Mouse (Mus musculus): ENCODE data around the gene S1pr5.
"Not testable (repeated sequence)": the region's sequence is repeated elsewhere in the genome, so short reads cannot be mapped to it uniquely, and the experiment has no call there.

The S1pr5 gene

DNA sequence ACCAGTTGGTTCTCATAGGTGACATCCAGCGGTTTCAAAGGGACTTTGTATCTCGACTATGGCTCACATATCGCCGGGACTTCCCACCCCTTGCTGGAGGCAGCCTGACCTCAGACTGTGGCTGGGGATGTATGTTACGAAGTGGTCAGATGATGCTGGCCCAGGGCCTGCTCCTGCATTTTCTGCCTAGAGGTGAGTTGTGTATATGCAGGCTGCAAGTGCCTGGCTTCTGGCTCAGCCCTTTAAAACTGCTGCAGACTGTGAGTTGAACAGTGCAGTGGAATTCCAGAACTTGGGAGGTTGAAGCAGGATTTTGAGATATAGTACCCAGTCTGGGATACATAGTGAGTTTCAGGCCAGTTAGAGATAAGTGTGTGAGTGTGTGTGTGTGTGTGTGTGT lies 18.6 kb upstream of the S1pr5 start:
- DNase-seq (ENCODE audit: low spot score in 2 of 2), result no peak

DNA sequence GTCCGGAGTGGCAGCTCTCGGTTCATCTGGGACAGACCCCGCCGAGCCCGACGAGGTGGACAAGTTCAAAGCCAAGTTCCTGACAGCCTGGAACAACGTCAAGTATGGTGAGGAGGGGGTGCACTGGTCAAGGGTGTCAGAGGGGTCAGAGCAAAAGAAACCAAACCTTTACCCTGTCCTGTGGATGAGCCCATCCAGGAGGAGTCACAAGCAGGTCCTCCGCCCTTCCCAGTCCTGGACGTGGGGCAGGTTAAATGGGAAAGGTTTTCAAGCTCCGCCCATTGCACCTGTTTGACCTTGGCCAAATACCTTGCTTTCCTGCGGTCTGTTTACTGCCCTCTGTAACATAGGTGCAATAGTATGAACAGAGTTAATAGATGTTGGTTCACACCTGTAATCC lies 17.4 kb upstream of the S1pr5 start:
- DNase-seq (ENCODE audit: low spot score in 2 of 2), result no peak

DNA sequence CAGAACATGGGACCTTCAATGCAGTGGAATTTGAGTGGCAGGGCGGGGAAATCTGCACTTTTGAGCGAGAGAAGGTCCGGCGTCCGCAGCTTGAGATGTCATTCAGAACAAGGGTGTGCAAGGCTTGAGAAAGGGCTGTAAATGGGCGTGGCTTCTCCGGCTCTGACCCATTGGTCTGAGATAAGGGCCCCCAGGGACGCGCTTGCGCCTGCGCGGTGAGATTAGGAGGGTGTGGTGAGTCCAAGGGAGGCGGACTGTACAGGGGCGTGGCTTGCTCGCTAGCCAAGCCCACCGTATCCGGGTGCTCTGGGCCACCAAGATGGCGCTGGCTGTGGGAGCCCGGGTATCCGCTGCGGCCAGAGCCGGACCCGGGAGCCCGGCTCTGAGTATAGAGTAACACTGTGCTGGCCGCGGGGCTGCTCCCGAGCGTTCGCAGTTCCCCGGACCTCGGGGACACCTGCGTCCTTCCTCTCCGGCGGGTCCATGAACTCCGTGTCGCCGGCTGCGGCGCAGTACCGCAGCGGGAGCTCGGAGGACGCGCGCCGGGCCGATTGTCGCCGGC lies 16.8 kb upstream of the S1pr5 start, which contains the start of gene Atg4d:
Gene Atg4d (plus strand): TSS at position 294 of the 562 bp plus-strand sequence.
- DNase-seq (ENCODE audit: low spot score in 2 of 2), result peak; percentile 94 to 95

DNA sequence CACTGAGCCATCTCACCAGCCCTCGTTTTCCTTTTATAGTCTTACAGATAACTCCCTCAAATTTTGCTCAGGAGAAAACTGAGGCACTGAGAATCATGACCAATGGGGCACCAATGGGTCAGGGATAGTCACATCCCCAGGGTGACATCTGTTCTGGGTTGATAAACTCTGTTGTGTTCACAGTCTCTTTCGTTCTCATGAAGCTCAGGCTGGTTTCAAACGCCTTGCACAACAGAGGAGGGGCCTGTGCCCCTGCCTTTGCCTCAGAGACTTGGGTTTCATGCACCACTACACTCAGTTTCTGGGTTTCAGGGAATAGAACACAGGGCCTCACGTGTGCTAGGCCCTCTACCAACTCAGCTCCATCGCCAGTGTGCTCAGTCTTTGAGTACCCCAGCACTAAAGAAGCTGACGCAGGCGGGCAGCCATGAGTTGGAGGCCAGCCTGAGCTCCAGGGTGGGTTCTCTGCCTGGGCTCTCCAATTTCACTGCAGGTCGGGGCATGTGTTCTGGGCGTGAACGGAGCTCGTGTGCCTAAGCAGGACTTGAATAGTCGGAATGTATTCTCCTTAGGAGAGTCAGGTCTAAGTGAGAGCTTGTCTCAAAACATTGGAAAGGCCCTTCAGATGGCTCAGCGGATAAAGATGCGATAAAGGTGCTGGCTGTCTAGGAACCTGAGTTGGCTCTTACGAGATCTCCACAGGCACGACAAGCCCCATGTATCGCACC lies 16.2 kb upstream of the S1pr5 start:
- no peak for DNase-seq (ENCODE audit: low spot score in 2 of 2)

DNA sequence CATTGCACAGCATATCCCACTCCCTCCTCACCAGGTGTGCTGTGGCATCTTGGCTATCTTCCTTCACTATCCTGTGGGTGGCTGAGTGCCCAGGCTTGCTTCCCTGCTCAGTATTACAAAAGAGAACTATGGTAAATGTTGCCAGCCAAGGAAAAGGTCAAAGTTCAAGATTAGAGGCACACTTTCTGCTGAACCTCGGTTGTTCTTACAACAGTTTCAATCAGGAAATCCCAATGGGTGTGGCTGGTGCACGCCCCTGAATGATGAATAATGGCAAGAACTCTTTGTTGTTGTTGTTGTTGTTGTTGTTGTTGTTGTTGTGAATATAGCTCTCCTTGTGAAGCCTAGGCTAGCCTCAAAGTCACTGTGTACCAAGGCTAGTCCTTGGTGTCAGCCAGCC lies 13.6 kb upstream of the S1pr5 start:
- DNase-seq (ENCODE audit: low spot score in 2 of 2), result no peak

DNA sequence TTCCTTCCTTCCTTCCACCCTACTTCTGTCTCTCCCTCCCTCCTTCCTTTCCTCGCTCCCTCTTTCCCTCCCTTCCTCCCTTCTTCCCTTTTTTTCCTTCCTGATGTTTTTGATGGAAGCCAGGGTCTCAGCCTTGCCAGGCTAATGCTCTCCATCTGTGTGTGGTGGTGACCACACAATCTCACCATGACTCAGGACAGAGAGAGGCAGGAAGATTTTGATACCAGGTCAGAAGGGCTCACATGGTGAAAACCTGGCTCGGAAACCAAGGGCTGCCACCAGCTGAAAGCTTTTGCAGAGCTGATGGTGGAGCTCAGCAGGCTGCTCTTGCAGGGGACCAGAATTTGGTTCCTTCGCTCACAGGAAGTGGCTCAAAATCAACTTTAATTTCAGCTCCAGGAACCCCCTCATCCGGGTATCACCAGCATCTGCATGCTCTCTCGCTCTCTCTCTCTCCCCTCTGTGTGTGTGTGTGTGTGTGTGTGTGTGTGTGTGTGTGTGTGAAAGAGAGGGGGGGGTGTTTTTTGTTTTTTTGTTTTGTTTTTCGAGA lies 12.3 kb upstream of the S1pr5 start:
- no peak for DNase-seq (ENCODE audit: low spot score in 2 of 2)

DNA sequence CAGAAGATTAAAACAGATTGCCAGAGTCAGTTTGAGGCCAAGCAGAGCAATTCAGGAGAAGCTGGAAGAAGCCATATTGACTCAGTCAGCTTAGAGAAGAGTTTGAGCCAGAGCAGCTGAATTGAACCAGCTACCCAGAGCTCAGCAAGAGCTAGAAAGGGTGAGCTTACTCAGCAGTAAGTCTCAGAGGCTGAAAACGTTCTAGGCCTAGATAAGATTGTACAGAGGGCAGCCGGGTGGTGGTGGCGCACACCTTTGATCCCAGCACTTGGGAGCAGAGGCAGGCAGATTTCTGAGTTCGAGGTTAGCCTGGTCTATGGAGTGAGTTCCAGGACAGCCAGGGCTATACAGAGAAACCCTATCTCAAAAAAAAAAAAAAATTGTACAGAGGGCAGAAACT lies 8.1 kb upstream of the S1pr5 start:
- DNase-seq (ENCODE audit: low spot score in 2 of 2), result not testable (repeated sequence)

DNA sequence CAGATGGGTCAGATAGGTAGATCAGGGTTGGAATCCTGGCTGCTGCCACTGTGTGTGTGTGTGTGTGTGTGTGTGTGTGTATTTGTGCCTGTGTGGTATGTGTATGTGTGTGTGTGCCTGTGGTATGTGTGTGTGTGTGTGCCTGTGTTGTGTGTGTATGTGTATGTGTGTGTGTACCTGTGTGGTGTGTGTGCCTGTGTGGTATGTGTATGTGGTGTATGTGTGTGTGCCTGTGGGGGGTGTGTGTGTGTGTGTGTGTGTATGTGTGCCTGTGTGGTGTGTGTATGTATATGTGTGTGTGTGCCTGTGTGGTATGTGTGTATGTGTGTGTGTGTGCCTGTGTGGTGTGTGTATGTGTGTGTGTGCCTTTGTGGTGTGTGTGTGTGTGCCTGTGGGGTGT lies 6.4 kb upstream of the S1pr5 start:
- no peak for DNase-seq (ENCODE audit: low spot score in 2 of 2)

DNA sequence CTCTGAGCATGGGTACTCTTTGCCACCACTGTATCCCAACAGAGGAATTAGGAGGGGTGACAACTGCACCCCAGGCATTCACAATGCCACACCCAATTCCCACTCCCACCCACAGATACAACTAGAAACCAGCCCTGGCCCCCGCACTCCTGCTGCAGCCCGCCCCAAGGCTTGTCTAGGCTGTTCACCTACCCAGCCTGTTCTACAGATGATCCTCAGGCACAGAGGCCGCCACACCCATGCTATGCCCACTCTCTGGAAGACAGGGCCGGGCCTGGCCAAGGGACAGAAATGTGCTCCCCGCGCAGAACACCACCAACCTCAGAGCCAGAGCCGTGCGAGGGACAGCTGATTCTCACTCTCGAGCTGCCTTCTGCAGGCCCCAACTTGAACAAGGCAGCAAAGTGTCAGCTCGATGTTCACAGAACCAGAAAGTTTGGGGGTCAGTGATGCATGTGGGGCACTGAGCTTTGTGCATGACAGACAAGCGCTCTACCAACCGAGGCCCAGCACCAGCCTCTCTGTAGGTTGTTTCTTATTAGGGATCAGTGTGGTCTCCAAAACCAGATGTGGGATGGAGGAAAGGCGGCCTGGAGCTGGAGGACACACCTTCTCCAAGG lies 3.0 kb upstream of the S1pr5 start:
- no peak for DNase-seq (ENCODE audit: low spot score in 2 of 2)

DNA sequence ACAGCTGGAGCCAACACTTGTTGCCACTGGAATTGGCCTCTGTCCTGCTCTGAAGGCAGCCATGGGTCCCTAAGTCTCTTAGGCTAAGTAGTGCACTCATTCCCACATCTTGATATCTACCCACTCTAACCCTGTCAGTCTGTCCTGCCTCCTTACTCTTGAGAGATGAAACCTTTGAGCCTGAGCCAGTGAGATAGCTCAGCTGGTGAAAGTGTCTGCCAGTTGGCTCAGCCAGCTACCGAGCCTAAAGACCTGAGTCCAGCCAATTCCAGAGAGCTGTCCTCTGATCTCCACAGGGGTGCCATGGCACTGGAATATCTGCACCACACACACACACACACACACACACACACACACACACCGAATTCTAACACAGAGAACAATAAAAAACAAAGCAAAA lies 2.3 kb upstream of the S1pr5 start:
- DNase-seq (ENCODE audit: low spot score in 2 of 2), result no peak

DNA sequence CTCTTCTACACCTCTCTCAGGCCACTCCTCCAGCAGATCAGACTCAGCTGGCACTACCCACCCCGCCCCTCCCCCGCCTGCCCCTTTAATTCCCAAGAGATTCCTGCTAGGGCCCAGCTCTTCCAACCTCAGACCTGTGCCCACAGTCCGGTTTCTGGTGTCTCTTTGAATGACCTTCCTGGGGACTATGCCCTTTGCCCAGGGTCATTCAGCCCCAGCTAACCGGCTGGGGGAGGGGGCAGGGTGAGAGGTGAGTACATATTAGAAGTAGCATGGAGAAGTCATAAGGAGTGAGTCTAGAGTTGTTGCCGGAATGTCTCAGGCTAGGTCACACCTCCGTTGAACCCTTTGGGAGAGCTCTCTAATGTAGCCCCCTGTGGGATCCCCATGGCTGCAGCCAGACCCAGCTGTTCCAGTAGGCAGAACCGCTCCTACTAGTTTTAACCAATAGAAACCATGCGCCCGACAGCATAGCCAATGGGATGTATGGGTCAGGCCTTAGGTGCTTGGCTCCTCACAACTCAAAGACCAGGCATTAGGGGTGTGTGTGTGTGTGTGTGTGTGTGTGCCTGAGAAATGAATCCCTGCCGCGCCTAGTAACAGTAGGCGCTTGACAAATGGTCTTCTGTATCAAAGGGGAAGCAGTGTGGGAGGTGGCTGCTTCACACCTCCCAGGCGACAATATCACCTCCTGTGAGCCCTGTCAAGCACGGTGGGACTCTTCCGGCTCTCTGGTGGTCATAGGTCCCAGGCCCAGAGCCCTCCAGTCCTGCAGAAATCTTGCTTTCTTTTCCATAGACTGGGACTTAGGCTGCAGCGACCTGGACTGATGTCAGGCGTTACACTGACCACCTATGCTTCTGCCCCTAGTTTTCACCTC lies 1.6 kb upstream of the S1pr5 start:
- no peak for DNase-seq (ENCODE audit: low spot score in 2 of 2)

DNA sequence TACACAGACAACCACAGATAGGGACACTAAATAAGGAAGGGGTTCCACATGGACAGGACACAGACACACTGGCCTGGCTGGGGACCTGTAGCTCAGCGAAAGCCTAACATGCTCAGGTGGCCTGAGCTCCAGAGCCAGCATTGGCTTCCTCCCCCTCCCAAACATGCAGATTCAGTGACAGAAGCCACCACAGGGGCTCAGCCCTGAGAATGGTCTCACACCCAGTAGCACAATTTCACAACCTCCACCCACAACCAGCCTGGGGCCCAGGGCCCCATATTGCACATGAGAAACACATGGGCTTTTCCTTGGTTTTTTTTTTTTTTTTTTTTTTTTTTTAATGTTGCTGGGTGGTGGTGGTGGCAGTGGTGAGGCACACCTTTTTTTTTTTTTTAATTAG lies 1.9 kb downstream of the S1pr5 start:
- no peak for DNase-seq (ENCODE audit: low spot score in 2 of 2)

DNA sequence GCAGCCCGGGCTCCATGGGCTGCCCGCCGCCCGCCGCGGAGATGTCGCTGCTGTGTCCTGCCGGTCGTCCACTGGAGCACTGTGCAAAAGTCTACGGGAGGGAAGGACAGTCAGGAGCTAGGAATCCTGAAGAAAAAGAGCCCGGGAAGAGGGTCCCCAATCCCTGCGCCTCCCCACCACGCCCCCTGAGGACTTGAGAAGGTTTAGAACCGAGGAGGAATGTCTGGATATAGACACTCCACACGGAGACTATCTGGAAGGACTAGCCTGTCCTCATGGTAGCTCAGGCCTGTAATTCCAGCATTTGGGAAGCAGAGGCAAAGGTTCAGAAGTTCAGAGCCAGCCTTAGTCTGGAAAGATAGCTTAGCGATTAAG lies 3.1 kb downstream of the S1pr5 start:
- DNase-seq (ENCODE audit: low spot score in 2 of 2), result no peak

DNA sequence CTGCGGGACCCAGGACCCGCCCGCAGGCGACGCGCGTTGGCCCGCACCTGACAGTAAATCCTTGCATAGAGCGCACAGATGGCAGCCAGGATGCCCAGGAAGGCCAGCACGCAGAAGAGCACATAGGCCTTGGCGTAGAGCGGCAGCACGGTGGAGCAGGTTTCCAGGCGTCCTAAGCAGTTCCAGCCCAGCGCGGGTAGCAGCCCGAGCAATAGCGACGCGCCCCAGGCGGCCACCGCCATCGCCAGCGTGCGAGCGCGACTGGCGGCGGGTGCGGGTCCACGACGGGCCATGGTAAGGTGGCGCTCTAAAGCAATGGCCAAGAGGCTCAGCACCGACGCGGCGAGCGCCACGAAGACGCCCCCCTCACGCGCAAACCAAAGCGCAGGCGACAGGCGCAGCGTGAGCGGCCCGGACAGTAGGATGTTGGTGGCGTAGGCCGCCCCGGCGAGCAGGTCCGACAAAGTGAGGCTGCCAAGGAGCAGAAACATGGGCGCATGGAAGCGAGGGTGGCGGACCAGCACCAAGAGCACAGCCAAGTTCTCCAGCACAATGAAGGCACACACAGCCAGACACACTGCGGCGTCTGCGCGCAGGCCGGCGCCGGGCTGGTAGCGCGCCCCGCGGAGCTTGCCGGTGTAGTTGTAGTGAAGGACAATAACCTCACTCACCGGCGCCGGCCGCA lies 3.7 kb downstream of the S1pr5 start:
- DNase-seq (ENCODE audit: low spot score in 2 of 2), result peak in 1 of 2 experiments; percentile 52

DNA sequence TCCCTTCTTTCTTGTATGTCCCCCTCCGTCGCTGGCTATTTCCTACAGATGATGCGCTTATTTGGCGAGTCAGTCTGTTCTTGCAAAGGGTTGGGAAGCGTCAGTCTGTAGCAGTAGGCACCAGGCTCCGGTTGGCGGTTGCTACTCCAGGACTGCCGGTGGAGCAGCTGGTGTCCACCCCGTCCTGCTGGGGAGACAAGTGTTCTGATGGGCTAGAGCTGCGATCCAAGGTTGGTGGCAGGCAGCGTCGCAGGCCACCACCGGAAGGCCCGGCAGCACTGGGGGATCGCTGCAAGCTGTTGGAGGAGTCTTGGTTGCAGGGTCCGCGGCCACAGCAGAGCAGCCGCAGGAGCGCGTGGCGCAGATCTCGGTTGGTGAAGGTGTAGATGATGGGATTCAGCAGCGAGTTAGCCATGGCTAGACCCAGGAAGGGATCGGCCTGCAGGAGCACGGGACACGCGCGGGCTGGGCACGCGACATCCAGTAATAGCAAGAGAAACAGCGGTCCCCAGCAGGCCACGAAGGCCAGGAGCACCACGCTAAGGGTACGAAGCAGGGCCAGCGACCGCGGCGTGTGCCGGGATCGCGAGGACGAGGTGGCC lies 4.3 kb downstream of the S1pr5 start:
- DNase-seq (ENCODE audit: low spot score in 2 of 2), result no peak

DNA sequence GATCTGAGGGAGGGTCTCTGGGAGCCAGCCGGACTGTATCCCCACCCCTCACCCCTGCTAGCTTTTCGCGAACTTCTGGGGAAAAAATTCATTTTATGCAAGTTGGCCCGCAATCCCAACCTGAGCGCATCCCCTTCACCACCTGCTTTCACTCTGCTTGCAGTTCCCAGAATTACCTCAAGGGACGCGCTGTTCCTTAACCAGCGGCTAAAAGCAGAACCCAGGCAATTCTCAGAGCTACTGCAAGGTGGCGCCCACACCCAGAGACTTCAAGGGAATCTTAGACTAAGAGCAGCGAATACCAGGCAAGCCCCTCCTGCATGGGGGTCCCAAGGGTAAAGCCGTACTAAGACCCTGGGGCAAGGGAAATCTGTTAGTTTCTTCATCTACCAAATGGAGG lies 6.9 kb downstream of the S1pr5 start:
- DNase-seq (ENCODE audit: low spot score in 2 of 2), result peak; percentile 86 to 89

DNA sequence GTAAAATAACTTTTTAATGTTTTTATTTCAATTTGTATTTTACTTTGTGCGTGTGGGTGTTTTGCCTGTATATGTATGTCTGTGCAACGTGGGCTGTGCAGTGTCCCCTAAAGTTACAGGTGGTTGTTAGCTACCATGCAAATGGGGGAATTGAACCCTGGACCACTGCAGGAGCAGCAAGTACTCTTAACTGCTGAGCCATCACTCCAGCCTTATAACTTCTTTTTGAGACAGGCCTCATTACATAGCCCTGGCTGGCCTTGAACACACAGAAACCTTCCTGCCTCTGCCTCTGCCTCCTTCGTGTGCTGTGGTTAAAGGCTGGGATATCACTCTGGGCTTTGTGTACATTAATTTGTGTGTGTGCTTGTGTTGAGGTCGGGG lies 8.8 kb downstream of the S1pr5 start:
- DNase-seq (ENCODE audit: low spot score in 2 of 2), result no peak

DNA sequence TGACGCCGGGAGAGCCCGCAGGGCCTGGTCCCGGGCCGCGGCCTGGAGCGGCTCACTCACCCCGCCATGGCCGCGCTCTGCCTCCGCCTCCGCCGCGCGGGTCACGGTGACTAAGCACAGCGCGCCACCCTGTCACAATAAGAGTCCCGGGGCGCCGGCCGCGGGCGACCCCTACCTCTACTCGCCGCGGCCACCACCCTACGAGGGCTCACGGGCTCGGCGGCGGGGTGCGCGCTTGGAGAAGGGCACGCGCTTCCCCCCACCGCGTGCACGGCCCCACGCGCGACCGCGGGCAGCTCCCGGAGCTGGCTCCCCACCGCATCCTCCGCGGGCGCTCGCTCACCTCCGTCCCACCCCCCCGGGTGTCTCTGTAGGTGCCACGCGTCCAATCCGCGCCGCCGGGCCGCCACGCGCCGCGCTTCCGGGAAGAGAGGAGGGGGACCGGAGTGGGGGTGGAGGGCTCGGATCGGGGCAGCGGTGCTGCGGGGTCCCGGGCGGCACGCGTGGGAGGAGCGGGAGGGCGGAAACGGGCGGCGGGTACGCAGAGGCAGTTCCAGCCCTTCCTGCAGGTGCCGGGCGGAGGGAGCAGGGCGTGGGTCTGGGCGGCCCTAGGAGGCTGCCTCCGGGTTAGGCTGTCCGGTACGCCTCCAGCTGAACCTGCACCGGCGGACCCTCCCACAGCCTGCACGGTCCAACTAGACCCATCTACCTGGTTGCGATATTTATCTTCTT lies 9.3 kb downstream of the S1pr5 start, which contains the start of gene Keap1:
Gene Keap1 (minus strand): TSS at position 629 of the 732 bp plus-strand sequence.
- DNase-seq (ENCODE audit: low spot score in 2 of 2), result peak; percentile 61 to 75

DNA sequence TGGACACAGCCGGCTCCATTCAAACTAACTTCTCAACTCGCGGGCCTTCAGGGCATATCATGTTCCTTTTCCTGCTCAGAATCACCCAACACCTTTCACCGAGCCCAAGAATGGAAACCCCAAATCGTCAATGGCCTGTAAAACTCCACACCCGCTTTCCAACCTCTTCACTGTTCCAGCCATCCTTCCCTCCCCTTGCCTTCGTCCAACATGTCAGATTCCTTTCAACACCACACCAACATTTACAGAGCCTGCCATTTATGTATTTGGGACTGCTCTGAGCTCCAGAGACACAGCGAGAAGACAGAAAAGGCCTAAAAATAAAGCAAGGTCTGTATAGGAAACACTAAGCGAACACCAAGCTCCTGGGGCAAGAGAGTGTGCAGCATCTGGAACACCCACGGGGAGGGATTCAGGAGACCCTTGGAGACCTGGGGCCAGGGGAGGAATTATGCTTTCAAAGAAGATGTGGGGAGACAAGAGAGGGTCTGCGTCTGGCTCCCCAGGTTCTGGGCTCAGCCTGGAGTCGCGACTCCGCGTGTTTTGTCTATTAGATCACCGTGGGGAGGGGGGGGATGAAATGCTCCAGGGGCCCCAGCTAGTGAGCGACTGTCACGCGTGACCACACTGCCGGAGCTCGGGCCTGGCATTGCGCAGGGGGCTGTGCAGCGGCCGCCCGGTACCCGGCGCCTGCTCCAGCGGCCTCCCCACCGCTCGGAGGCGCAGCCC lies 10.1 kb downstream of the S1pr5 start:
- DNase-seq (ENCODE audit: low spot score in 2 of 2), result peak in 1 of 2 experiments; percentile 41
